Comparison of ENCODE assay signal across 9 mouse cellular contexts in genomic region chr6:23472686-23473085, GRCm38 (mm10).
DNase-seq lines count a peak whose midpoint lies in the region; ATAC-seq and TF ChIP-seq lines count a peak whose summit lies in the region.
"Had no signal": no experiment of that assay in that cellular context is flagged by ENCODE, and none has a peak within 500 bp of the region (broad histone marks: within the 10 kb centered on the region; RNA-seq: fewer than 3 reads in every experiment).

No protein-coding gene starts in this region.

- H3K4me1 ChIP-seq in liver, adult 2 months (ENCODE audit: control insufficient read depth, insufficient read depth, low read length): no peaks in the 10 kb centered on the region
- H3K4me1 ChIP-seq in liver, embryonic 12.5 days: no peaks in the 10 kb centered on the region
- no peaks in the 10 kb centered on the region for H3K4me1 ChIP-seq in cortical plate, adult 2 months (ENCODE audit: control insufficient read depth, insufficient read depth, low read length)
- H3K4me1 ChIP-seq: embryonic facial prominence, embryonic 13.5 days had no signal

- H3K36me3 ChIP-seq in liver, adult 2 months (ENCODE audit: control insufficient read depth, insufficient read depth, low read length): no peaks in the 10 kb centered on the region
- no peaks in the 10 kb centered on the region for H3K36me3 ChIP-seq in liver, embryonic 12.5 days
- H3K36me3 ChIP-seq: embryonic facial prominence, embryonic 13.5 days had no signal

- TF ChIP-seq POLR2A in liver, adult 2 months (IDR thresholded peaks at IDR 0.05; ENCODE audit: extremely low read depth, insufficient read depth, low read length): no peak
- no peak for TF ChIP-seq POLR2A in cortical plate, adult 2 months (IDR thresholded peaks at IDR 0.05; ENCODE audit: extremely low read depth, insufficient read depth, low read length)

- H3K27me3 ChIP-seq in liver, adult 2 months (ENCODE audit: control insufficient read depth, insufficient read depth, low read length): no peaks in the 10 kb centered on the region
- H3K27me3 ChIP-seq in liver, embryonic 12.5 days (replicated peaks): no peaks in the 10 kb centered on the region
- H3K27me3 ChIP-seq: embryonic facial prominence, embryonic 13.5 days had no signal

- peak; percentile 53 for TF ChIP-seq CTCF in liver, adult 2 months (IDR thresholded peaks at IDR 0.05; ENCODE audit: low read depth, low read length)
- peak; percentile 54 for TF ChIP-seq CTCF in cortical plate, adult 2 months (IDR thresholded peaks at IDR 0.05; ENCODE audit: extremely low read depth, insufficient read depth, low read length)

- no peak overlapping the region for H3K4me3 ChIP-seq in liver, adult 2 months (ENCODE audit: insufficient read depth, low read depth, low read length)
- no peak overlapping the region for H3K4me3 ChIP-seq in liver, embryonic 12.5 days
- no peak overlapping the region for H3K4me3 ChIP-seq in cortical plate, adult 2 months (ENCODE audit: insufficient read depth, low read length)
- H3K4me3 ChIP-seq: embryonic facial prominence, embryonic 13.5 days had no signal

- no peak overlapping the region for H3K9ac ChIP-seq in liver, adult 2 months (ENCODE audit: low read depth, low read length)
- H3K9ac ChIP-seq in liver, embryonic 12.5 days: no peak overlapping the region
- H3K9ac ChIP-seq: embryonic facial prominence, embryonic 13.5 days had no signal

- H3K4me2 ChIP-seq in liver, embryonic 12.5 days: no peak overlapping the region
- H3K4me2 ChIP-seq: embryonic facial prominence, embryonic 13.5 days had no signal

- no peak overlapping the region for H3K27ac ChIP-seq in liver, adult 2 months (replicated peaks; ENCODE audit: insufficient read depth, low read depth, low read length)
- H3K27ac ChIP-seq in liver, embryonic 12.5 days: no peak overlapping the region
- no peak overlapping the region for H3K27ac ChIP-seq in cortical plate, adult 2 months (ENCODE audit: insufficient read depth, low read length)
- H3K27ac ChIP-seq: embryonic facial prominence, embryonic 13.5 days had no signal

- WGBS in liver, adult 2 months: 62% methylated on average over 2 of the region's 2 CpGs
- 40% methylated on average over 2 of the region's 2 CpGs for WGBS in liver, embryonic 12.5 days (ENCODE audit: insufficient replicate concordance)

- H3K79me2 ChIP-seq in liver, adult 2 months (ENCODE audit: control insufficient read depth, insufficient read depth, low read length): no peaks in the 10 kb centered on the region

- DNase-seq in adrenal gland, postnatal 14 days: peak; percentile 18
- no peak for DNase-seq in adrenal gland, adult 8-10 months
- DNase-seq in liver, adult 2 months (ENCODE audit: extremely low read depth, low read depth, low spot score): peak; percentile 2
- DNase-seq in lung, postnatal 36 days: peak; percentile 3
- DNase-seq in urinary bladder, postnatal 25 days (ENCODE audit: low spot score): no peak
- DNase-seq in layer of hippocampus, adult 18-20 months (ENCODE audit: low spot score in 2 of 2): no peak

- H3K9me3 ChIP-seq in liver, embryonic 12.5 days (replicated peaks): no peaks in the 10 kb centered on the region
- H3K9me3 ChIP-seq: embryonic facial prominence, embryonic 13.5 days had no signal

- no peak for ATAC-seq in liver, embryonic 12.5 days

Comparison
In these comparisons a context has a peak if more than half of its experiments do, and no peak if none do; other contexts are left out.
1. DNase-seq: peak in adrenal gland, postnatal 14 days (single experiment), liver, adult 2 months (single experiment) and lung, postnatal 36 days (single experiment); none in adrenal gland, adult 8-10 months (single experiment), urinary bladder, postnatal 25 days (single experiment) and layer of hippocampus, adult 18-20 months (0 of 2).